Mouse (Mus musculus) kidney, adult 10 weeks (tissue): ENCODE measurements around the gene Wipi2. TPM values are rescaled to one million over a fixed set of nuclear protein-coding genes. Genes with fewer than 3 reads are reported as not detected.

Experiments
- polyA plus RNA-seq: library from polyadenylated mRNA; stranded (reverse); fragments of 350-450 nt; fragmentation: Illumina TruSeq; extraction: RNeasy Lipid Tissue Mini Kit (QIAGEN cat#74804); gene quantifications from one replicate; pipeline ENCODE4 v1.2.3, GENCODE M21; 2014; ENCODE audit warnings: low read depth, low replicate concordance

Wipi2 gene
- polyA plus RNA-seq: 21.7 TPM

DNA sequence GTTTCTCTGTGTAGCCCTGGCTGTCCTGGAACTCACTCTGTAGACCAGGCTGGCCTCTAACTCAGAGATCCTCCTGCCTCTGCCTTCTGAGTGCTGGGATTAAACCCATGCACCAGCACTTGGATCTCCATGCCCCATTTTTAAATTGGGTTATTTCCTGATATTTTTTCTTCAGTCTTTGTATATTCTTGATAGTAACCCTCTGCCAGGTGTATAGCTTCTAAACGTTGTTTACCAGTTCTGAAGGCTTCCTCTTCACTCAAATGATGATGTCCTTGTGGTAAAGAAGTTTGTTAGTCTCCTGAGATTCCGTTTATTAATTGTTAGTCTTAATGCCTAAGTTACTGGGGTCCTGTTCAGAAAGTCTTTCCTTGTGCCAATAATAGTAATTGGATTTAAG, at the start of gene Wipi2:
Gene Wipi2, plus strand, starts transcription at position 301 of the 400 bp plus-strand sequence.

DNA sequence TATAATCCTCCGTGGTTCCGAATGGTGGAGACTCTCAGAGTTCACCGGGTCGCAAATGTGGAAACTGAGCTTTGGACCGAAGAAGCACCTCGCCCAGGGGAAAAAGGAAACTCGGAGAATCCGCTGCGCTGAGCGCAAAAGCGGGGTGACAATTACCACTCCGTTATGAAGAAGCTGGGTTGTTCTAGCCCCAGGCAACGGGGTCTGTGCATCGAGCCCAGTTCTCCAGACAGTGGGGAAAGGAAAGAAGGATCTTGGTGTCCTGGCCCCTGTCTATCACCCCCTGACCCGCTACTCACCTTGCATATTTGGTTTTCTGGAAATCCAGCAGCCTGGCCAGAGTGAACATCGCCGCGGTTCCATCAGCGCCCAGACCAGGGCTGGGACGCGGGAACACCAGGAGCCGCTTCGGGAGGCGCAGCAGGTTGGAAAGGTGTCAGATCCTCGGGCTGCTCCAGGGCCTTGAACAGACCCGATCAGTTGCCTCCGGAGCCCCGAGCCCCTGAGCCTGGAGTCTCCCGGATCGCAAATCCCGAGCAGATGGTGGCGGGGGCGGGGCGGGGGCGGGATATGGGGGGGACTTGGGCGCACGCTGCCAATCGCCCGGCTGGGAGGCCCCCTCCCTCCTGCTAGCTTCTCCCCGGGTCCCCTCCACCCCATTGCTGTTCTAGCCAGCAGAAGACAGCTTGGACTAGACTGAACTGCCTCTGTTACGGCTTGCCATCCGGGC, 19.1 kb upstream of the Wipi2 start, which contains the start of gene Mmd2:
Gene Mmd2, minus strand, starts transcription at position 542 of the 730 bp plus-strand sequence.

DNA sequence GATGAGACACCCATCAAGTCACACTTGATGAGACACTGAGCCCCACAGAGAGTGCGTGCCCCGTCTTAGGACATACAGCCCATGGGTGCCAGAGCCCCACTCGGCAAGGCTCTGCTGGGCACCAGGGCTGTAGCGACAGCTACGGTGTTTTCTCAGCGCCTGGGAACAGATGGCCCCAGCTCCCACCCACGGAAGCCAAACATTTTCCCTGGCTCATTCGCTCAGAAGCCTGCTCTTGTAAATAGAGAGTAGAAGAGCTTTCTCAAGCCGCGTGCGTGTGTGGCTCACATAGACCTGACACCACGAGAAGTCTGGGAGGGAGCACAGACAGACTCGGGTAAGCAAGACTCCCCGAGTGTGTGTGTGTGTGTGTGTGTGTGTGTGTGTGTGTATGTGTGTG, 64.8 kb downstream of the Wipi2 start, which contains the start of gene Slc29a4:
Gene Slc29a4, plus strand, starts transcription at position 265 of the 400 bp plus-strand sequence.

Other genes starting within 250 kb of the Wipi2 start
- 2.3 TPM for gene Foxk1, start 226.2 kb upstream of the Wipi2 start, polyA plus RNA-seq
- 0.49 TPM for gene Ap5z1, start 163.8 kb upstream of the Wipi2 start, polyA plus RNA-seq
- not detected for gene Papolb, start 97.6 kb upstream of the Wipi2 start, polyA plus RNA-seq
- gene Radil, start 76.6 kb upstream of the Wipi2 start, polyA plus RNA-seq: not detected
- gene Mmd2, start 18.9 kb upstream of the Wipi2 start, polyA plus RNA-seq: 0.89 TPM
- not detected for gene Slc29a4, start 64.8 kb downstream of the Wipi2 start, polyA plus RNA-seq
- gene Tnrc18, start 190.0 kb downstream of the Wipi2 start, polyA plus RNA-seq: 0.40 TPM